Mouse (Mus musculus): ENCODE data around the gene Rgs4. TPM values are rescaled to one million over a fixed set of nuclear protein-coding genes. Genes with fewer than 3 reads are reported as not detected.

The Rgs4 gene
- 0.49 and 0.53 TPM in 2 replicates for polyA plus RNA-seq (2012; rRNA removed)

DNA sequence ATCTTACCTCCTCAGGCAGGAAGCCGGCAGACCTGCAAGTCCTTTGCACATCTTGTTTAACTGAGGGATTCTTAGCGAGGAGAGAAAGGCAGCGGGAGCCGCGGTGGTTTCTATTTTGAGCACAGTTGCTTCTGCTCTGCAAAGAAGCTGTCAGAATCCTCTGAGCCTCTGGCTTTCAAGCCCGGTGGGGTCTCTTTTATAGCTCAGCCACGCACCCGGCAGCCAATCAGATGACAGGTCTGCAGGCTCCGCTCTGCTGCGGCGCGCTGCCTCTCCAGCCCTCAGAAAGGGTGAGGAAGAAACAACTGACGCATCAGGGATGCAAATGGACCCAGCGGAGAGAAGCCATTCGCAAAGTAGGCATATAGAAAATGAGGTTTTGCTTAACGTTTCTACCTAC is at the start of gene Rgs4:
TSS of gene Rgs4 (minus strand) at position 170 of the 400 bp plus-strand sequence.
- H3K4me1 ChIP-seq (ENCODE audit: control insufficient read depth, insufficient read depth, low read length) = no peaks in the 10 kb centered on the region
- no peaks in the 10 kb centered on the region for H3K27me3 ChIP-seq (ENCODE audit: control insufficient read depth, insufficient read depth, low read length)
- H3K36me3 ChIP-seq (ENCODE audit: control insufficient read depth, insufficient read depth, low read length) = no peaks in the 10 kb centered on the region
- H3K27ac ChIP-seq (ENCODE audit: control insufficient read depth, insufficient read depth, low read depth, low read length) = no peak within 1 kb of the TSS
- TF ChIP-seq CTCF (IDR thresholded peaks at IDR 0.05; ENCODE audit: control insufficient read depth, insufficient read depth, insufficient replicate concordance, low read depth, low read length) = no peak
- TF ChIP-seq POLR2A (IDR thresholded peaks at IDR 0.05; ENCODE audit: control insufficient read depth, low read depth, low read length) = no peak
- no peak within 1 kb of the TSS for H3K4me3 ChIP-seq (ENCODE audit: control insufficient read depth, low read depth, low read length)

- H3K27me3 ChIP-seq (ENCODE audit: control insufficient read depth, insufficient read depth, low read length) = no peaks in the 10 kb centered on the region
- no peaks in the 10 kb centered on the region for H3K4me1 ChIP-seq (ENCODE audit: control insufficient read depth, insufficient read depth, low read length)
- H3K4me3 ChIP-seq (ENCODE audit: control insufficient read depth, low read depth, low read length) = no peak overlapping the region
- no peaks in the 10 kb centered on the region for H3K36me3 ChIP-seq (ENCODE audit: control insufficient read depth, insufficient read depth, low read length)
- no peak overlapping the region for H3K27ac ChIP-seq (ENCODE audit: control insufficient read depth, insufficient read depth, low read depth, low read length)
- TF ChIP-seq POLR2A (IDR thresholded peaks at IDR 0.05; ENCODE audit: control insufficient read depth, low read depth, low read length) (no peak), CTCF (IDR thresholded peaks at IDR 0.05; ENCODE audit: control insufficient read depth, insufficient read depth, insufficient replicate concordance, low read depth, low read length) (no peak)
These were observed 45.0 kb upstream of the Rgs4 start for GRCm38 (mm10) chr1:169792437-169792836.

GRCm38 (mm10) chr1:169785981-169786380 is 38.5 kb upstream of the Rgs4 start:
- no peak overlapping the region for H3K27ac ChIP-seq (ENCODE audit: control insufficient read depth, insufficient read depth, low read depth, low read length)
- no peak overlapping the region for H3K4me3 ChIP-seq (ENCODE audit: control insufficient read depth, low read depth, low read length)
- no peaks in the 10 kb centered on the region for H3K4me1 ChIP-seq (ENCODE audit: control insufficient read depth, insufficient read depth, low read length)
- no peaks in the 10 kb centered on the region for H3K27me3 ChIP-seq (ENCODE audit: control insufficient read depth, insufficient read depth, low read length)
- TF ChIP-seq POLR2A (IDR thresholded peaks at IDR 0.05; ENCODE audit: control insufficient read depth, low read depth, low read length) = no peak
- TF ChIP-seq CTCF (IDR thresholded peaks at IDR 0.05; ENCODE audit: control insufficient read depth, insufficient read depth, insufficient replicate concordance, low read depth, low read length) = no peak
- H3K36me3 ChIP-seq (ENCODE audit: control insufficient read depth, insufficient read depth, low read length) = no peaks in the 10 kb centered on the region

DNA sequence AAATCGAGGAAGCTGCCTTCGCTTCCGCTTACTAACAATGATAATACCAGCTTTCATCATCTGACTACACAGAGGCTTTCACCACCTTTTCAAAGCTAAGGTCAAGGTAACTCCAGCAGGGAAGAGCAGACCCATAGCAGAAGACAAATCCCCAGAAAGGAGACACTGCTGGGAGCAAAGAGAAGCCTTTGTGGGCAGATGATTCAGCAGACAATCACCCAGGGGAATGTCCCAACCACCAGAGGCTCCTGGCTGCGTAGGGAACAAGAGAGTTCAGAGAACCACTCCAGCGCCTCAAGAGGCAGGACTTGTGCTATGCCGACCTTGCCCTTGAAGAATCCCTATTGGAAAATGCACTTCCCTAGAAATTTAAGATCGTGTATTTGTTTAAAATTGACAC is 29.1 kb upstream of the Rgs4 start:
- Histone ChIP-seq H3K27ac (ENCODE audit: control insufficient read depth, insufficient read depth, low read depth, low read length) (no peak overlapping the region), H3K4me1 (ENCODE audit: control insufficient read depth, insufficient read depth, low read length) (no peaks in the 10 kb centered on the region), H3K27me3 (ENCODE audit: control insufficient read depth, insufficient read depth, low read length) (no peaks in the 10 kb centered on the region), H3K36me3 (ENCODE audit: control insufficient read depth, insufficient read depth, low read length) (no peaks in the 10 kb centered on the region), H3K4me3 (ENCODE audit: control insufficient read depth, low read depth, low read length) (no peak overlapping the region)
- no peak for TF ChIP-seq POLR2A (IDR thresholded peaks at IDR 0.05; ENCODE audit: control insufficient read depth, low read depth, low read length)
- no peak for TF ChIP-seq CTCF (IDR thresholded peaks at IDR 0.05; ENCODE audit: control insufficient read depth, insufficient read depth, insufficient replicate concordance, low read depth, low read length)

- no peak for TF ChIP-seq POLR2A (IDR thresholded peaks at IDR 0.05; ENCODE audit: control insufficient read depth, low read depth, low read length)
- no peak for TF ChIP-seq CTCF (IDR thresholded peaks at IDR 0.05; ENCODE audit: control insufficient read depth, insufficient read depth, insufficient replicate concordance, low read depth, low read length)
- no peak overlapping the region for H3K27ac ChIP-seq (ENCODE audit: control insufficient read depth, insufficient read depth, low read depth, low read length)
These were observed 17.1 kb upstream of the Rgs4 start for GRCm38 (mm10) chr1:169764619-169764955.

GRCm38 (mm10) chr1:169763858-169764618 is 16.6 kb upstream of the Rgs4 start:
- Histone ChIP-seq H3K36me3 (ENCODE audit: control insufficient read depth, insufficient read depth, low read length) (no peaks in the 10 kb centered on the region), H3K27ac (ENCODE audit: control insufficient read depth, insufficient read depth, low read depth, low read length) (no peak overlapping the region), H3K4me1 (ENCODE audit: control insufficient read depth, insufficient read depth, low read length) (no peaks in the 10 kb centered on the region), H3K4me3 (ENCODE audit: control insufficient read depth, low read depth, low read length) (no peak overlapping the region), H3K27me3 (ENCODE audit: control insufficient read depth, insufficient read depth, low read length) (no peaks in the 10 kb centered on the region)
- no peak for TF ChIP-seq CTCF (IDR thresholded peaks at IDR 0.05; ENCODE audit: control insufficient read depth, insufficient read depth, insufficient replicate concordance, low read depth, low read length)
- TF ChIP-seq POLR2A (IDR thresholded peaks at IDR 0.05; ENCODE audit: control insufficient read depth, low read depth, low read length) = no peak

More at GRCm38 (mm10) chr1:169764619-169764955, 17.1 kb upstream of the Rgs4 start:
- H3K4me3 ChIP-seq (ENCODE audit: control insufficient read depth, low read depth, low read length) = no peak overlapping the region
- no peaks in the 10 kb centered on the region for H3K27me3 ChIP-seq (ENCODE audit: control insufficient read depth, insufficient read depth, low read length)
- H3K4me1 ChIP-seq (ENCODE audit: control insufficient read depth, insufficient read depth, low read length) = no peaks in the 10 kb centered on the region
- no peaks in the 10 kb centered on the region for H3K36me3 ChIP-seq (ENCODE audit: control insufficient read depth, insufficient read depth, low read length)

DNA sequence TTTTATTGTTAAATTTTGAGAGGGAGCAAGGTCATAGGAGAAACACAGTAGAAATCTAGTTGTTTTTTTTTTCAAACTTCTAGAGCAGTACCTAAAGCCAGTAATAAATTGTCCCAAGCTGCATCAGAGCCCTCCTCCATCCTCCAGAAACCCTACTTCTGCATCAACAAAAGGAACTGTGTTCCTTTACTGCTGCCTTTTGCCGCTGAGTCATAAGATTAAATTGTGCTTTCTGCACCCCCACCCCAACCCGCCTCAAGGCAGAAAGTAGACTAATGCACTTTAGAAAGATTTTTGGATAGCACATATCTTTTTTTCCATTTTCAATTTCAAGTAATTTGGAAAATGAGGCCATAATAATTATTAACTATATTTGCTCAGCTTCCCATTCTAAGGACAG is 15.1 kb upstream of the Rgs4 start:
- Histone ChIP-seq H3K27ac (ENCODE audit: control insufficient read depth, insufficient read depth, low read depth, low read length) (no peak overlapping the region), H3K4me1 (ENCODE audit: control insufficient read depth, insufficient read depth, low read length) (no peaks in the 10 kb centered on the region), H3K27me3 (ENCODE audit: control insufficient read depth, insufficient read depth, low read length) (no peaks in the 10 kb centered on the region), H3K36me3 (ENCODE audit: control insufficient read depth, insufficient read depth, low read length) (no peaks in the 10 kb centered on the region), H3K4me3 (ENCODE audit: control insufficient read depth, low read depth, low read length) (no peak overlapping the region)
- TF ChIP-seq CTCF (IDR thresholded peaks at IDR 0.05; ENCODE audit: control insufficient read depth, insufficient read depth, insufficient replicate concordance, low read depth, low read length) (no peak), POLR2A (IDR thresholded peaks at IDR 0.05; ENCODE audit: control insufficient read depth, low read depth, low read length) (no peak)

Measured in testis, adult 2 months (tissue).